Mouse (Mus musculus) gastrocnemius, postnatal 4 days (tissue): ENCODE measurements around the gene Pde1b. TPM values are rescaled to one million over a fixed set of nuclear protein-coding genes. Genes with fewer than 3 reads are reported as not detected.

Experiments
- DNase-seq, 2 experiments: peaks; one replicate each; pipeline ENCODE4 v3.0.0; 2021 to 2022; ENCODE audit warnings: low spot score in 2 of 2, mixed read lengths in 2 of 2
- long read RNA-seq, 2 experiments: library from polyadenylated mRNA; stranded (forward); transcript quantifications; one replicate each; pipeline ENCODE4 v2.0.0; 2021
- total RNA-seq, 2 experiments: library from RNA; stranded (reverse); gene quantifications; 2 replicates each; pipeline ENCODE4 v1.2.3; 2021

Pde1b gene
- total RNA-seq: 1 to 10 TPM; 2.6 TPM
- long read RNA-seq, experiment 1, partial matches to known transcripts: 1 of 3 reads
- long read RNA-seq, experiment 1, other reads (novel, unspliced or antisense): 0 of 3 reads
- long read RNA-seq, experiment 2: 0 reads

DNA sequence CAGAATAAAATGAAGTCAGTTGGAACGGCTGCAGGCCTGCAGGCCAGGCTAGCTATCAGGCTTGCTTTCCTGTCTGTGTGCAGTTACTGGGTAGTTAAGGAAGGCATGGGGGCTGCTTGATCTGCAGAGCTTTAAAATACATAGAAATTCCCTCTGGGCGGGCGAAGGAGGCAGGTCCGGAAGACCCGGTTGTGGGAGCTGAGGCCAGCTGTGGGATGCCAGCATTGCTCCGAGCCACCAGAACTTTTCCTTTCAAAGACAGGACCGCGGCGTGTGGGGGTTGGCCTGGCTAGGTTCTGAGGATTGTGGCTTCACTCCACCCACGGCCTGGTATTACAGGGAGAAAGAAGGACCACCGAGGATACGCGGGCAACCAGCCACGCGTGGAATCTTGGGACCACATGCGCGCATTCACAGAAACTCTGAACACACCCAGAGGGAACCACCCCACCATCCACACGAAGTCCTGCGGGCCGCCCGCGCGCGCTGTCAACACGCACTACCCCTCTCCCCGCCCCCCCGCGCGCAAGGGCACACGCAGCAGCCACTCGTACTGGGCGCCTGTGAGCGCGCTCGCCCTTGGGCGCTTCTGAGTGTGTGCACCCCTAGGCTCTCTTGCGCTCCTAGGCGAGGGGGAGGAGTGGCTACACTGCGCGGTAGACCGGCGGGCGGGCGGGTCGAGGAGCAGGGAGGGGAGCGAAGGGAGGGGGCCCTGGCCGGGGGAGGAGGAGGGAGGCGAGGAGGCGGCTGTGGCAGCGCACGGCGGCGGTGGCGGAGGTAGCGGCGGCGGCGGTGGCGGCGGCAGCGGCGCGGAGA is at the start of gene Pde1b:
Gene Pde1b, plus strand, starts transcription at position 600 of the 816 bp plus-strand sequence.
- peak; percentile 52 to 53 for DNase-seq

- DNase-seq: peak in 1 of 2 experiments; percentile 21
Observed at GRCm38 (mm10) chr15:103453551-103454218, 49.1 kb upstream of the Pde1b start, which contains the start of gene Nckap1l. Nckap1l (plus strand) TSS chr15:103453794.

- no peak for DNase-seq
Observed at GRCm38 (mm10) chr15:103454449-103454848, 48.4 kb upstream of the Pde1b start.

DNA sequence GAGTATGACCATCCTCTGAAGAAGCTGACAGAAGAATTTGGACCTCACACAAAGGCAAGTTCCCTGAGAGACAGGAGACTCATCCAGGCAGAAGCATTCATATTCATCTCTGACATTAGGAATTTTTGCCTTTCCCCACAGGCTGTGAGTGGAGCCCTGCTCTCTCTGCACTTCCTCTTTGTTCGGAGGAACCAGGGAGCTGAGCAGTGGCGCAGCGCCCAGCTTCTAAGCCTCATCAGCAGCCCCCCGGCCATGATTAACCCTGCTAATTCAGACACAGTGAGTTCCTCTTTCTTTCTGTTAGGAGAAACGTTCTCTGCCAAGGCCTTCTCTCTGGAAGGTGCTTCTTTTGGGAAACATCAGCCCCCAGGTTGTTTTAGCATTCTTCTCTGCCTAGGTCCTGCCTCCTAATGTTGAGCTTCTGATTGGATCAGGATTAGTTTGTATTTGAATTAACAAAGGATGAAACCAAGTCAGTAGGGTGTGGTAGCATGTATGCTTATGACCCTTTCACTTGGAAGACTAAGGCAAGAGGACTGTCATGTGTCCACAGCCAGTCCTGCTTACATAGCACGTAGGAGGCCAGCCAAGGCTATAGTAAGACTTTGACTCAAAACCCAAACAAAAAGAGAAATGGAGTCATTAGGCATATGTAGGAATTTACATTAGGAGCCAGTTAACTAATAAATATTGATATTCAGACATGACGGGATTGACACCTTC is 40.1 kb upstream of the Pde1b start:
- peak in 1 of 2 experiments; percentile 25 for DNase-seq

- no peak for DNase-seq
Observed at GRCm38 (mm10) chr15:103471488-103472194, 31.2 kb upstream of the Pde1b start.

- no peak for DNase-seq
Observed at GRCm38 (mm10) chr15:103472265-103472664, 30.6 kb upstream of the Pde1b start.

GRCm38 (mm10) chr15:103473182-103473581 is 29.7 kb upstream of the Pde1b start:
- no peak for DNase-seq

- DNase-seq: no peak
Observed at GRCm38 (mm10) chr15:103473769-103474168, 29.1 kb upstream of the Pde1b start.

DNA sequence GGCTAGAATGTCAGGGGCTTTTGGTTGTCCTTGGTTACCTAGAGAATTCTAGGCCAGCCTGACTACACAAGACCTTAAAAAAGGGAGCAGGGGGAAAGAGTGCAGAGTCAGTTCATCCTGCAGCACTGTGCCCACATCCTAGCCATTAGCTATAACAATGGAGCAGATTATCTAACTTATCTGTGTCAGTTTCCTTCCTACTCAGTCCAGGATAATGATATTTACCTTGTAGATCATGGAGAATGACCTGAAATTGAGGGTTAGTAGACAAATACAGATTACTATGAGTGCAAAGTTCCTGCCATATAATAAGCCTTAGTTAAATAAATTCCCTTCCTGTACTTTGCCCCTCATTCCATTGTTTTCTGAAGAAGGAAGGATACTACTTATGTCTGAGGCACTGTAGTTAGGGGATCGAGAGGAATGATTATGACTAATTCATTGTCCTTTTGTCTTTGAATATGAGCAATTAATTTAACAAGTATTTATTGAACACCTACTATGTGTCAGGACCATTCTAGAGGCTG is 23.7 kb upstream of the Pde1b start:
- DNase-seq: no peak

DNA sequence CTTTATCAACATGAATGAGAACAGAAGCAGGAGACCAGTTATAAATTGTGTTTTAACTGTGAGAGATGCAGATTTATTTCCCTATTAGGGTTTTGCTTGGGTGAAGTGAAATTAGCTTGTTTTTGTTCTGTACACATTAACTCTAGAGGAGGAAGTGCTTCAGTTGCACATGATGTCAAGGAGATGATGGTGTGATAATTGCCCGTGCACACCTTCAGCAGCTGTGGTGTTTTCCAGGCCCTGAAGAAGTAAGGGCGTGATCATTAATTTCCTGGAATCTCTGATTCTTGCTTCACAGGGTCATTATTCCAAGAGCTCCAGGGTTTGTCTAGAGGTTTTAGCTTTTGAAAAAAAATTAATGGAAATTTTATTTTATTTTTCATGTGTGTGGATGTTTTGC is 22.7 kb upstream of the Pde1b start:
- DNase-seq: no peak

DNA sequence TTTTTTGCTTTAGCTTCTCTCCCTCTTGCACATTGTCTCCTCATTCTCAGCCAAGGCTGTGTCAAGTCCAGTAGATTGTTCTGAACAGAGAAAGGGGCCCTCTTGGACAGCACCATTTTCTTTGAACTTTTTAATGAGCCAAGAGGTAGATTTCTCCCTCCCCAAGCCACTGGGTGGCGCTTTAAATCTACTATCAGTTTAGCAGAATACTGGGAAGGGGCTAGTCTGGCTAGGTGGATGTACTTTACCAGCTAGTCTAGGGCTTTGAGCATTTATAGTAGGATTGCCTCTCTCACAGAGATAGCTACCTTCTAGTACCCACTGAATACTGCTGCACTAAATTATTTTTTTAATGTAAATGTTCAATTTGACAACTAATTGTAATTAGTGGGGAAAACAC is 20.3 kb upstream of the Pde1b start:
- DNase-seq: no peak

DNA sequence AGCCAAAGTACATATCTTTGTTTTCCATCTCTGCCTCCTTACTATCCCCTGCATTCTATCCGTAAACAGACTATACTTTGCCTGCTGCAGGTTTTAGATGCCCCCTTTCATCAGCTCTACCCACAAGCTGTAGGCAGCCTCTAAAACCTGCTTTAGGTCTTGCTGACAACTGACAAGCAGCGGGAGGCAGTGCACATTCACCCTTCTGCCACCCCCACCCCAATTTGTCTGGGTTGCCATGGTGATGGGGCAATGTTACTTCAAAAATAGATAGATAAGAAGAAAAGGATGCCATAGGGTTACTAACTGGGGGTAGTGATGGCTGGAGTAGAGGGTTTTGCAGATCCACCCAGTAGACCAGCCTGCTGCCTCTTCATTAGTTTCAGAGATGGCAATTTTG is 18.3 kb upstream of the Pde1b start:
- no peak for DNase-seq

DNA sequence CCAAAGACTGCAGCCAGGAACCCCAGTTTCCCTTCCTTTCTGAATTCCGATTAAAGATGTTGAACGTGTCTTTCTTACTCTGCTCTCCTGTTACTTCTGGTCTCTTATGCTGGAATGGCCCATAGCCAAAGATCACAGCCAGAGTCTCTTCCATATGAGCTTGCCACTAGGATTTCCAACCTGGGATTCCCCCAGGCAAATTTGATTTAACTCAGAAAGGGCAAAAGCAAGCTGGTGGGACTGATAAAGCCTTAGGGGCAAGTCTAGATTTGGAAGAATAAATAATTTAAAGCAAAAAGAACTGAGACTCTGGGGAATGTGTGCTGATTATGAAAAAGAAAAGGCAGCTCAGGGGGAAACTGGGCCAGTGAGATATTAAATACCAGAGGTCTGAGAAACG is 17.7 kb upstream of the Pde1b start:
- DNase-seq: no peak

- no peak for DNase-seq
Observed at GRCm38 (mm10) chr15:103486658-103487057, 16.2 kb upstream of the Pde1b start.

- no peak for DNase-seq
Observed at GRCm38 (mm10) chr15:103488336-103488735, 14.5 kb upstream of the Pde1b start.

GRCm38 (mm10) chr15:103496204-103497140 is 6.4 kb upstream of the Pde1b start:
- no peak for DNase-seq

GRCm38 (mm10) chr15:103498157-103498556 is 4.7 kb upstream of the Pde1b start:
- no peak for DNase-seq

GRCm38 (mm10) chr15:103500723-103501122 is 2.1 kb upstream of the Pde1b start:
- no peak for DNase-seq

GRCm38 (mm10) chr15:103501186-103501585 is 1.6 kb upstream of the Pde1b start:
- DNase-seq: no peak

GRCm38 (mm10) chr15:103503251-103503600 is 392 bp downstream of the Pde1b start:
- DNase-seq: no peak
